11 mouse cellular contexts compared by ENCODE assay signal in genomic region chr2:90661426-90661825, GRCm38 (mm10). TPM values are rescaled to one million over a fixed set of nuclear protein-coding genes. Genes with fewer than 3 reads are reported as not detected.
DNase-seq lines count a peak whose midpoint lies in the region; ATAC-seq lines count a peak whose summit lies in the region.
"Had no signal": no experiment of that assay in that cellular context is flagged by ENCODE, and none has a peak within 500 bp of the region (broad histone marks: within the 10 kb centered on the region; RNA-seq: fewer than 3 reads in every experiment).

No protein-coding gene starts in this region.

- H3K4me2 ChIP-seq in limb, embryonic 13.5 days (replicated peaks) = no peak overlapping the region
- no peak overlapping the region for H3K4me2 ChIP-seq in intestine, embryonic 14.5 days (ENCODE audit: low read length)
- peak overlapping the region; percentile 43 for H3K4me2 ChIP-seq in liver, embryonic 13.5 days
- no peak overlapping the region for H3K4me2 ChIP-seq in stomach, embryonic 14.5 days (replicated peaks; ENCODE audit: low read depth, low read length)
- H3K4me2 ChIP-seq: embryonic facial prominence, embryonic 15.5 days had no signal

- H3K4me1 ChIP-seq in limb, embryonic 13.5 days = no peaks in the 10 kb centered on the region
- H3K4me1 ChIP-seq in limb, embryonic 10.5 days = no peaks in the 10 kb centered on the region; the same call in 1 of the 2 replicates
- H3K4me1 ChIP-seq in intestine, embryonic 14.5 days (replicated peaks; ENCODE audit: control insufficient read depth, insufficient read depth, low read length) = no peaks in the 10 kb centered on the region
- H3K4me1 ChIP-seq in liver, embryonic 13.5 days (replicated peaks) = peaks cover 46% of the 10 kb centered on the region
- no peaks in the 10 kb centered on the region for H3K4me1 ChIP-seq in stomach, embryonic 14.5 days (ENCODE audit: control insufficient read depth, insufficient read depth, low read length)
- H3K4me1 ChIP-seq: embryonic facial prominence, embryonic 15.5 days had no signal

- ATAC-seq in limb, embryonic 13.5 days (ENCODE audit: low FRiP score, low read depth) = 0 out of 2 replicates have a peak, but pooled peaks have one; percentile 14
- ATAC-seq in intestine, embryonic 14.5 days (replicated peaks; ENCODE audit: low FRiP score, low TSS enrichment, low read depth) = peak; percentile 72
- ATAC-seq in liver, embryonic 13.5 days (ENCODE audit: low read depth) = peak; percentile 99
- ATAC-seq in stomach, embryonic 14.5 days (ENCODE audit: insufficient number of reproducible peaks, insufficient read depth, low FRiP score, low read depth) = peak; percentile 56; the same call in 1 of the 2 replicates
- ATAC-seq in frontal cortex, adult (ENCODE audit: low TSS enrichment) = no peak

- H3K36me3 ChIP-seq in limb, embryonic 13.5 days = no peaks in the 10 kb centered on the region
- no peaks in the 10 kb centered on the region for H3K36me3 ChIP-seq in limb, embryonic 10.5 days
- H3K36me3 ChIP-seq in intestine, embryonic 14.5 days (ENCODE audit: control insufficient read depth, insufficient read depth, low read length) = no peaks in the 10 kb centered on the region
- no peaks in the 10 kb centered on the region for H3K36me3 ChIP-seq in liver, embryonic 13.5 days
- no peaks in the 10 kb centered on the region for H3K36me3 ChIP-seq in stomach, embryonic 14.5 days (ENCODE audit: control insufficient read depth, insufficient read depth, low read length)
- H3K36me3 ChIP-seq: embryonic facial prominence, embryonic 15.5 days had no signal

- H3K4me3 ChIP-seq in limb, embryonic 13.5 days = no peak overlapping the region
- H3K4me3 ChIP-seq in limb, embryonic 10.5 days = no peak overlapping the region
- H3K4me3 ChIP-seq in intestine, embryonic 14.5 days (ENCODE audit: low read depth, low read length) = no peak overlapping the region
- H3K4me3 ChIP-seq in liver, embryonic 13.5 days (replicated peaks) = no peak overlapping the region
- H3K4me3 ChIP-seq in stomach, embryonic 14.5 days (ENCODE audit: low read depth, low read length) = no peak overlapping the region
- H3K4me3 ChIP-seq: embryonic facial prominence, embryonic 15.5 days had no signal

- peaks cover 13% of the 10 kb centered on the region; the same call in 1 of the 2 replicates for H3K27me3 ChIP-seq in limb, embryonic 13.5 days
- no peaks in the 10 kb centered on the region for H3K27me3 ChIP-seq in limb, embryonic 10.5 days (ENCODE audit: low read depth, poor library complexity, severe bottlenecking)
- H3K27me3 ChIP-seq in intestine, embryonic 14.5 days (replicated peaks; ENCODE audit: control insufficient read depth, insufficient read depth, low read length) = no peaks in the 10 kb centered on the region
- H3K27me3 ChIP-seq in liver, embryonic 13.5 days = no peaks in the 10 kb centered on the region
- no peaks in the 10 kb centered on the region for H3K27me3 ChIP-seq in stomach, embryonic 14.5 days (ENCODE audit: control insufficient read depth, insufficient read depth, low read length)
- H3K27me3 ChIP-seq: embryonic facial prominence, embryonic 15.5 days had no signal

- no peak overlapping the region for H3K9ac ChIP-seq in limb, embryonic 13.5 days
- no peak overlapping the region for H3K9ac ChIP-seq in intestine, embryonic 14.5 days (ENCODE audit: low read length)
- H3K9ac ChIP-seq in liver, embryonic 13.5 days = peak overlapping the region; percentile 49; the same call in 1 of the 2 replicates
- no peak overlapping the region for H3K9ac ChIP-seq in stomach, embryonic 14.5 days (replicated peaks; ENCODE audit: low read depth, low read length)
- H3K9ac ChIP-seq: embryonic facial prominence, embryonic 15.5 days had no signal

- 51% methylated on average over 3 of the region's 3 CpGs for WGBS in limb, embryonic 13.5 days
- 47% methylated on average over 3 of the region's 3 CpGs for WGBS in limb, embryonic 10.5 days
- WGBS in intestine, embryonic 14.5 days = 33% methylated on average over 3 of the region's 3 CpGs
- 4% methylated on average over 3 of the region's 3 CpGs for WGBS in liver, embryonic 13.5 days (ENCODE audit: insufficient replicate concordance)
- 40% methylated on average over 3 of the region's 3 CpGs for WGBS in stomach, embryonic 14.5 days

- H3K27ac ChIP-seq in limb, embryonic 13.5 days = no peak overlapping the region
- H3K27ac ChIP-seq in limb, embryonic 10.5 days = no peak overlapping the region
- H3K27ac ChIP-seq in intestine, embryonic 14.5 days (ENCODE audit: low read depth) = no peak overlapping the region
- H3K27ac ChIP-seq in liver, embryonic 13.5 days = peak overlapping the region; percentile 92
- no peak overlapping the region for H3K27ac ChIP-seq in stomach, embryonic 14.5 days (ENCODE audit: low read length)
- H3K27ac ChIP-seq: embryonic facial prominence, embryonic 15.5 days had no signal

- DNase-seq in limb, embryonic 10.5 days (ENCODE audit: low spot score) = no peak
- DNase-seq in intestine, embryonic 14.5 days (ENCODE audit: low spot score) = no peak
- DNase-seq in liver, embryonic 13.5 days = peak; percentile 77
- no peak for DNase-seq in left cerebral cortex, adult 18-20 months (ENCODE audit: low spot score in 2 of 2)
- no peak for DNase-seq in right cerebral cortex, postnatal 25 days
- DNase-seq: adrenal gland, postnatal 25 days; thymus, postnatal 25 days had no signal

- no peaks in the 10 kb centered on the region for H3K9me3 ChIP-seq in limb, embryonic 13.5 days
- no peaks in the 10 kb centered on the region for H3K9me3 ChIP-seq in limb, embryonic 10.5 days (replicated peaks)
- H3K9me3 ChIP-seq in intestine, embryonic 14.5 days (ENCODE audit: control insufficient read depth, low read length) = no peaks in the 10 kb centered on the region
- no peaks in the 10 kb centered on the region for H3K9me3 ChIP-seq in liver, embryonic 13.5 days (replicated peaks)
- no peaks in the 10 kb centered on the region for H3K9me3 ChIP-seq in stomach, embryonic 14.5 days (ENCODE audit: control insufficient read depth, low read depth, low read length)
- H3K9me3 ChIP-seq: embryonic facial prominence, embryonic 15.5 days had no signal

RNA-seq across cellular contexts. Expression of gene Nup160, which starts 15.6 kb away (rescaled TPM):
- polyA plus RNA-seq in limb, embryonic 13.5 days (2015; fragmentation: Nextera tagmentation; extraction: Ambion mirVana) = 40.3 and 44.8 TPM in 2 replicates
- polyA plus RNA-seq in limb, embryonic 10.5 days (2016; fragmentation: Nextera tagmentation; extraction: Ambion mirVana) = 70.8 and 79.1 TPM in 2 replicates
- 53.6 and 62.5 TPM in 2 replicates for polyA plus RNA-seq in intestine, embryonic 14.5 days (2014; fragmentation: Nextera tagmentation; extraction: Ambion mirVana)
- polyA plus RNA-seq in liver, embryonic 13.5 days (2015; fragmentation: Nextera tagmentation; extraction: Ambion mirVana) = 35.1 and 44.0 TPM in 2 replicates
- 50.3 and 55.7 TPM in 2 replicates for polyA plus RNA-seq in stomach, embryonic 14.5 days (2014; fragmentation: Nextera tagmentation; extraction: Ambion mirVana)
- total RNA-seq in left cerebral cortex, adult 18-20 months (2021) = 10 to 100 TPM; 12.0 to 12.6 TPM
